Mouse (Mus musculus): ENCODE results near the gene Tmem136. TPM values are rescaled to one million over a fixed set of nuclear protein-coding genes. Genes with fewer than 3 reads are reported as not detected.

Tmem136 gene
- polyA plus RNA-seq, 1 experiment = 0.07 TPM

DNA sequence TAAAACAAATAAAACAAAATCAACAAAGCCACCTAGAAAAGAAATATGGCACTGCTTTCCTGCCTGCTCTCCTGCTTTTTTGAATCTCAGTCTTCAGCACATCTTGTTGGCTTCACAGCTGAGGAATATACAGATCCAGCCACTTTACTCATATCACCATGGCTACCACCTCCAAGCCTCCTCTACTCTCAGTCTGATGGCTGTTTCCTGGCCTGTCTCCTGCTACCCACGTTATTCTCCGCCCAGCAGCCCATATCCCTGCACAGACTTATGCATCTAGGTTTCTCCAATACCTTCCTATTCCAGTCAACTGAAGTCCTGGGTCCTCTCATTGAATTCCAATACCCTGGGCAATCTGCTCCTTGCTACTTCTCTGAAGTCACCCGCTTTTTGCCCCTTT lies 17.2 kb upstream of the Tmem136 start:
- Histone ChIP-seq H3K27me3 (ENCODE audit: control insufficient read depth, insufficient read depth, insufficient read length) (peaks cover 5% of the 10 kb centered on the region), H3ac (ENCODE audit: control insufficient read depth, insufficient read length) (no peak overlapping the region), H3K4me2 (ENCODE audit: low read depth) (no peak overlapping the region), H3K4me3 (no peak overlapping the region), H3K36me3 (ENCODE audit: control insufficient read depth, insufficient read depth) (no peaks in the 10 kb centered on the region), H3K79me2 (ENCODE audit: control insufficient read depth, insufficient read depth) (no peaks in the 10 kb centered on the region)
- TF ChIP-seq TCF3 (IDR thresholded peaks at IDR 0.05; ENCODE audit: insufficient read length, low read depth) (no peak), POLR2AphosphoS2 (IDR thresholded peaks at IDR 0.05; ENCODE audit: insufficient read length, low read depth) (no peak), E2F4 (IDR thresholded peaks at IDR 0.05; ENCODE audit: insufficient read depth) (no peak)

GRCm38 (mm10) chr9:43132380-43132779 lies 16.0 kb upstream of the Tmem136 start:
- Histone ChIP-seq H3ac (ENCODE audit: control insufficient read depth, insufficient read length) (no peak overlapping the region), H3K27me3 (ENCODE audit: control insufficient read depth, insufficient read depth, insufficient read length) (peaks cover 5% of the 10 kb centered on the region), H3K4me3 (no peak overlapping the region), H3K4me2 (ENCODE audit: low read depth) (no peak overlapping the region), H3K79me2 (ENCODE audit: control insufficient read depth, insufficient read depth) (no peaks in the 10 kb centered on the region), H3K36me3 (ENCODE audit: control insufficient read depth, insufficient read depth) (no peaks in the 10 kb centered on the region)
- TF ChIP-seq E2F4 (IDR thresholded peaks at IDR 0.05; ENCODE audit: insufficient read depth) (no peak), TCF3 (IDR thresholded peaks at IDR 0.05; ENCODE audit: insufficient read length, low read depth) (no peak), POLR2AphosphoS2 (IDR thresholded peaks at IDR 0.05; ENCODE audit: insufficient read length, low read depth) (no peak), CEBPB (IDR thresholded peaks at IDR 0.05; ENCODE audit: insufficient read depth, poor library complexity, severe bottlenecking) (no peak), MAX (IDR thresholded peaks at IDR 0.05; ENCODE audit: low read depth) (no peak), SRF (IDR thresholded peaks at IDR 0.05; ENCODE audit: control insufficient read depth, insufficient read length, low read depth) (no peak), REST (IDR thresholded peaks at IDR 0.05; ENCODE audit: insufficient read depth, insufficient read length) (no peak), MYOD1 (IDR thresholded peaks at IDR 0.05; ENCODE audit: control insufficient read depth in 1 of 3, insufficient read length in 2 of 3, low read depth in 2 of 3) (no peak), USF1 (IDR thresholded peaks at IDR 0.05; ENCODE audit: low read depth) (no peak), MYOG (IDR thresholded peaks at IDR 0.05; ENCODE audit: control insufficient read depth in 1 of 3, insufficient read depth in 1 of 3, insufficient read length in 2 of 3, low read depth in 2 of 3) (no peak), POLR2A (IDR thresholded peaks at IDR 0.05; ENCODE audit: insufficient read length, low read depth) (no peak), TCF12 (IDR thresholded peaks at IDR 0.05; ENCODE audit: insufficient read depth, poor library complexity, severe bottlenecking) (no peak)

GRCm38 (mm10) chr9:43131940-43132339 lies 15.6 kb upstream of the Tmem136 start:
- no peak for TF ChIP-seq CEBPB (IDR thresholded peaks at IDR 0.05; ENCODE audit: insufficient read depth, poor library complexity, severe bottlenecking)
- TF ChIP-seq TCF12 (IDR thresholded peaks at IDR 0.05; ENCODE audit: insufficient read depth, poor library complexity, severe bottlenecking) = no peak
- no peak for TF ChIP-seq REST (IDR thresholded peaks at IDR 0.05; ENCODE audit: insufficient read depth, insufficient read length)
- TF ChIP-seq E2F4 (IDR thresholded peaks at IDR 0.05; ENCODE audit: insufficient read depth) = no peak
- TF ChIP-seq POLR2A (IDR thresholded peaks at IDR 0.05; ENCODE audit: insufficient read length, low read depth) = no peak
- TF ChIP-seq MYOD1 (IDR thresholded peaks at IDR 0.05; ENCODE audit: control insufficient read depth in 1 of 3, insufficient read length in 2 of 3, low read depth in 2 of 3) = no peak
- H3K36me3 ChIP-seq (ENCODE audit: control insufficient read depth, insufficient read depth) = no peaks in the 10 kb centered on the region
- H3ac ChIP-seq (ENCODE audit: control insufficient read depth, insufficient read length) = no peak overlapping the region
- H3K27me3 ChIP-seq (ENCODE audit: control insufficient read depth, insufficient read depth, insufficient read length) = peaks cover 5% of the 10 kb centered on the region
- H3K4me2 ChIP-seq (ENCODE audit: low read depth) = no peak overlapping the region
- H3K4me3 ChIP-seq = no peak overlapping the region
- no peaks in the 10 kb centered on the region for H3K79me2 ChIP-seq (ENCODE audit: control insufficient read depth, insufficient read depth)

- no peak overlapping the region for H3ac ChIP-seq (ENCODE audit: control insufficient read depth, insufficient read length)
- H3K27me3 ChIP-seq (ENCODE audit: control insufficient read depth, insufficient read depth, insufficient read length) = peaks cover 5% of the 10 kb centered on the region
- TF ChIP-seq POLR2AphosphoS2 (IDR thresholded peaks at IDR 0.05; ENCODE audit: insufficient read length, low read depth) (no peak), POLR2A (IDR thresholded peaks at IDR 0.05; ENCODE audit: insufficient read length, low read depth) (no peak), TCF3 (IDR thresholded peaks at IDR 0.05; ENCODE audit: insufficient read length, low read depth) (no peak), CEBPB (IDR thresholded peaks at IDR 0.05; ENCODE audit: insufficient read depth, poor library complexity, severe bottlenecking) (no peak), MYOD1 (IDR thresholded peaks at IDR 0.05; ENCODE audit: control insufficient read depth in 1 of 3, insufficient read length in 2 of 3, low read depth in 2 of 3) (no peak), E2F4 (IDR thresholded peaks at IDR 0.05; ENCODE audit: insufficient read depth) (no peak), USF1 (IDR thresholded peaks at IDR 0.05; ENCODE audit: low read depth) (no peak), MYOG (IDR thresholded peaks at IDR 0.05; ENCODE audit: control insufficient read depth in 1 of 3, insufficient read depth in 1 of 3, insufficient read length in 2 of 3, low read depth in 2 of 3) (no peak), MAX (IDR thresholded peaks at IDR 0.05; ENCODE audit: low read depth) (no peak), TCF12 (IDR thresholded peaks at IDR 0.05; ENCODE audit: insufficient read depth, poor library complexity, severe bottlenecking) (no peak), REST (IDR thresholded peaks at IDR 0.05; ENCODE audit: insufficient read depth, insufficient read length) (no peak), SRF (IDR thresholded peaks at IDR 0.05; ENCODE audit: control insufficient read depth, insufficient read length, low read depth) (no peak)
- no peaks in the 10 kb centered on the region for H3K79me2 ChIP-seq (ENCODE audit: control insufficient read depth, insufficient read depth)
- no peaks in the 10 kb centered on the region for H3K36me3 ChIP-seq (ENCODE audit: control insufficient read depth, insufficient read depth)
- no peak overlapping the region for H3K4me3 ChIP-seq
- no peak overlapping the region for H3K4me2 ChIP-seq (ENCODE audit: low read depth)
These were observed 14.3 kb upstream of the Tmem136 start for GRCm38 (mm10) chr9:43130684-43131083.

GRCm38 (mm10) chr9:43127101-43127787 lies 10.9 kb upstream of the Tmem136 start:
- Histone ChIP-seq H3K4me2 (ENCODE audit: low read depth) (no peak overlapping the region), H3K4me3 (no peak overlapping the region), H3K79me2 (ENCODE audit: control insufficient read depth, insufficient read depth) (no peaks in the 10 kb centered on the region), H3K27me3 (ENCODE audit: control insufficient read depth, insufficient read depth, insufficient read length) (no peaks in the 10 kb centered on the region), H3ac (ENCODE audit: control insufficient read depth, insufficient read length) (no peak overlapping the region), H3K36me3 (ENCODE audit: control insufficient read depth, insufficient read depth) (no peaks in the 10 kb centered on the region)
- no peak for TF ChIP-seq SRF (IDR thresholded peaks at IDR 0.05; ENCODE audit: control insufficient read depth, insufficient read length, low read depth)
- no peak for TF ChIP-seq USF1 (IDR thresholded peaks at IDR 0.05; ENCODE audit: low read depth)
- TF ChIP-seq TCF3 (IDR thresholded peaks at IDR 0.05; ENCODE audit: insufficient read length, low read depth) = no peak
- no peak for TF ChIP-seq MYOG (IDR thresholded peaks at IDR 0.05; ENCODE audit: control insufficient read depth in 1 of 3, insufficient read depth in 1 of 3, insufficient read length in 2 of 3, low read depth in 2 of 3)
- no peak for TF ChIP-seq REST (IDR thresholded peaks at IDR 0.05; ENCODE audit: insufficient read depth, insufficient read length)
- TF ChIP-seq TCF12 (IDR thresholded peaks at IDR 0.05; ENCODE audit: insufficient read depth, poor library complexity, severe bottlenecking) = no peak
- TF ChIP-seq MYOD1 (IDR thresholded peaks at IDR 0.05; ENCODE audit: control insufficient read depth in 1 of 3, insufficient read length in 2 of 3, low read depth in 2 of 3) = no peak
- no peak for TF ChIP-seq MAX (IDR thresholded peaks at IDR 0.05; ENCODE audit: low read depth)
- TF ChIP-seq POLR2AphosphoS2 (IDR thresholded peaks at IDR 0.05; ENCODE audit: insufficient read length, low read depth) = no peak
- TF ChIP-seq E2F4 (IDR thresholded peaks at IDR 0.05; ENCODE audit: insufficient read depth) = no peak
- TF ChIP-seq CEBPB (IDR thresholded peaks at IDR 0.05; ENCODE audit: insufficient read depth, poor library complexity, severe bottlenecking) = no peak
- no peak for TF ChIP-seq POLR2A (IDR thresholded peaks at IDR 0.05; ENCODE audit: insufficient read length, low read depth)

Measured in myocyte (in vitro differentiated cells).